In the genomic region with DNA sequence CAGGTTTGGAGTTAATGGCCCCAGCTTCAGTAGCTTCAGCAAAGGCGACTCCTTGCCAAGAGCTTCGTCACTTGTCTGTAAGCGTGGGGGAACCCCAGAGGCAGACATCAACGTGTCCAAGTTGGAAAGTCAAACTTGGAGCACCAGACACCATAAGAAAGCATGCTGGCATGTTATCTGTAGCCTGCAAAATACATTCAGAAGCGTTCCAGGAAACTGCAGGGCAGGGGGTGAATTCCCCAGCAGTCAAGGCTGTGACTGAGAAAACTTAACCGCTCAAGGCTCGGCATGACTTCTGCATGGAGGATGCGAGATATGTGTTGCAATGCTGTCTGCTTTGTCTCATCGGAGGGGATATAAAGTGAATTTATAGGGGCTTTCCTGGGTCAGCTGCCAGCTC, we compare ENCODE assay signal across 10 mouse cellular contexts.
DNase-seq lines count a peak whose midpoint lies in the region; ATAC-seq and TF ChIP-seq lines count a peak whose summit lies in the region.
"Had no signal": no experiment of that assay in that cellular context is flagged by ENCODE, and none has a peak within 500 bp of the region (broad histone marks: within the 10 kb centered on the region; RNA-seq: fewer than 3 reads in every experiment).

No protein-coding gene starts in this region.

- ATAC-seq in hindbrain, postnatal 0 days = no peak
- ATAC-seq in hindbrain, embryonic 11.5 days (ENCODE audit: low FRiP score) = no peak
- peak; percentile 61 for ATAC-seq in liver, embryonic 11.5 days (replicated peaks; ENCODE audit: low FRiP score)
- ATAC-seq in midbrain, embryonic 13.5 days = no peak

- TF ChIP-seq POLR2A in thymus, adult 2 months (IDR thresholded peaks at IDR 0.05; ENCODE audit: control insufficient read depth, extremely low read depth, insufficient read depth, low read length, poor library complexity) = no peak

- no peak overlapping the region for H3K9ac ChIP-seq in hindbrain, postnatal 0 days (replicated peaks; ENCODE audit: low read length)
- H3K9ac ChIP-seq in hindbrain, embryonic 11.5 days (ENCODE audit: low read depth, low read length) = no peak overlapping the region
- peak overlapping the region; percentile 42; the same call in 1 of the 2 replicates for H3K9ac ChIP-seq in liver, embryonic 11.5 days (ENCODE audit: low read depth, low read length)
- H3K9ac ChIP-seq in midbrain, embryonic 13.5 days (replicated peaks) = no peak overlapping the region
- H3K9ac ChIP-seq: hindbrain, embryonic 15.5 days had no signal

- no peak overlapping the region for H3K27ac ChIP-seq in hindbrain, postnatal 0 days
- H3K27ac ChIP-seq in hindbrain, embryonic 11.5 days (ENCODE audit: low read depth, low read length) = no peak overlapping the region
- peak overlapping the region; percentile 51 for H3K27ac ChIP-seq in liver, embryonic 11.5 days (ENCODE audit: low read depth, low read length)
- H3K27ac ChIP-seq in thymus, adult 2 months (ENCODE audit: control insufficient read depth, insufficient read depth, low read length) = no peak overlapping the region
- H3K27ac ChIP-seq in midbrain, embryonic 13.5 days = no peak overlapping the region
- H3K27ac ChIP-seq: hindbrain, embryonic 15.5 days; macrophage had no signal

- WGBS in hindbrain, postnatal 0 days = 30% methylated on average over 9 of the region's 9 CpGs
- WGBS in hindbrain, embryonic 11.5 days = 71% methylated on average over 9 of the region's 9 CpGs
- WGBS in liver, embryonic 11.5 days = 22% methylated on average over 9 of the region's 9 CpGs
- WGBS in thymus, adult 2 months = 77% methylated on average over 9 of the region's 9 CpGs
- WGBS in midbrain, embryonic 13.5 days = 72% methylated on average over 9 of the region's 9 CpGs

- TF ChIP-seq CTCF in hindbrain, postnatal 0 days (IDR thresholded peaks at IDR 0.05; ENCODE audit: low read depth) = no peak
- TF ChIP-seq CTCF in thymus, adult 2 months (IDR thresholded peaks at IDR 0.05; ENCODE audit: borderline replicate concordance, control insufficient read depth, extremely low read depth, insufficient read depth, low read length, poor library complexity) = no peak

- 0 out of 2 replicates have a peak overlapping the region, but pooled peaks have one; percentile 8 for H3K4me2 ChIP-seq in hindbrain, postnatal 0 days (ENCODE audit: low read depth, low read length)
- no peak overlapping the region for H3K4me2 ChIP-seq in hindbrain, embryonic 11.5 days (replicated peaks; ENCODE audit: low read depth, low read length)
- H3K4me2 ChIP-seq in liver, embryonic 11.5 days = peak overlapping the region; percentile 39
- H3K4me2 ChIP-seq in midbrain, embryonic 13.5 days (replicated peaks) = no peak overlapping the region
- H3K4me2 ChIP-seq: hindbrain, embryonic 15.5 days had no signal

- no peaks in the 10 kb centered on the region for H3K36me3 ChIP-seq in hindbrain, postnatal 0 days (ENCODE audit: insufficient read depth, low read length)
- no peaks in the 10 kb centered on the region for H3K36me3 ChIP-seq in hindbrain, embryonic 11.5 days (ENCODE audit: control insufficient read depth, insufficient read depth, low read length)
- no peaks in the 10 kb centered on the region for H3K36me3 ChIP-seq in liver, embryonic 11.5 days (ENCODE audit: control insufficient read depth, insufficient read depth, low read length)
- H3K36me3 ChIP-seq in thymus, adult 2 months (ENCODE audit: control insufficient read depth, insufficient read depth, low read length) = no peaks in the 10 kb centered on the region
- no peaks in the 10 kb centered on the region for H3K36me3 ChIP-seq in midbrain, embryonic 13.5 days
- H3K36me3 ChIP-seq: hindbrain, embryonic 15.5 days had no signal

- DNase-seq in hindbrain, postnatal 0 days (ENCODE audit: low spot score) = peak; percentile 41
- DNase-seq in hindbrain, embryonic 11.5 days (ENCODE audit: low spot score) = no peak
- peak; percentile 58 for DNase-seq in adrenal gland, postnatal 10 days
- DNase-seq in gastrocnemius, postnatal 25 days = peak; percentile 38
- no peak for DNase-seq in liver, embryonic 11.5 days (ENCODE audit: low spot score)
- DNase-seq in thymus, adult 2 months = no peak
- no peak for DNase-seq in right cerebral cortex, postnatal 10 days (ENCODE audit: low spot score in 2 of 2)

- H3K4me3 ChIP-seq in hindbrain, postnatal 0 days (ENCODE audit: low read length) = no peak overlapping the region
- H3K4me3 ChIP-seq in hindbrain, embryonic 11.5 days (ENCODE audit: low read depth, low read length) = no peak overlapping the region
- no peak overlapping the region for H3K4me3 ChIP-seq in liver, embryonic 11.5 days (ENCODE audit: low read depth, low read length)
- H3K4me3 ChIP-seq in thymus, adult 2 months (ENCODE audit: control insufficient read depth, insufficient read depth, low read length) = no peak overlapping the region
- H3K4me3 ChIP-seq in midbrain, embryonic 13.5 days (replicated peaks) = no peak overlapping the region
- H3K4me3 ChIP-seq: hindbrain, embryonic 15.5 days had no signal

- H3K9me3 ChIP-seq in hindbrain, postnatal 0 days (ENCODE audit: low read length) = no peaks in the 10 kb centered on the region
- no peaks in the 10 kb centered on the region for H3K9me3 ChIP-seq in hindbrain, embryonic 11.5 days (ENCODE audit: control insufficient read depth, low read length)
- H3K9me3 ChIP-seq in liver, embryonic 11.5 days (ENCODE audit: control insufficient read depth, low read length) = no peaks in the 10 kb centered on the region
- no peaks in the 10 kb centered on the region for H3K9me3 ChIP-seq in midbrain, embryonic 13.5 days
- H3K9me3 ChIP-seq: hindbrain, embryonic 15.5 days had no signal

- peaks cover 24% of the 10 kb centered on the region for H3K4me1 ChIP-seq in hindbrain, postnatal 0 days (ENCODE audit: insufficient read depth, low read length)
- H3K4me1 ChIP-seq in hindbrain, embryonic 11.5 days (replicated peaks; ENCODE audit: control insufficient read depth, insufficient read depth, low read length) = peaks cover 11% of the 10 kb centered on the region; the same call in 1 of the 2 replicates
- peaks cover 47% of the 10 kb centered on the region for H3K4me1 ChIP-seq in liver, embryonic 11.5 days (replicated peaks; ENCODE audit: control insufficient read depth, insufficient read depth, low read length)
- peaks cover 18% of the 10 kb centered on the region for H3K4me1 ChIP-seq in thymus, adult 2 months (replicated peaks; ENCODE audit: control insufficient read depth, insufficient read depth, low read length)
- H3K4me1 ChIP-seq in midbrain, embryonic 13.5 days (replicated peaks) = peaks cover 42% of the 10 kb centered on the region

- no peaks in the 10 kb centered on the region for H3K27me3 ChIP-seq in hindbrain, postnatal 0 days (ENCODE audit: insufficient read depth, low read length)
- no peaks in the 10 kb centered on the region for H3K27me3 ChIP-seq in hindbrain, embryonic 11.5 days (ENCODE audit: control insufficient read depth, insufficient read depth, low read length)
- no peaks in the 10 kb centered on the region for H3K27me3 ChIP-seq in liver, embryonic 11.5 days (replicated peaks; ENCODE audit: control insufficient read depth, insufficient read depth, low read length)
- H3K27me3 ChIP-seq in thymus, adult 2 months (ENCODE audit: control insufficient read depth, insufficient read depth, low read length) = no peaks in the 10 kb centered on the region
- H3K27me3 ChIP-seq in midbrain, embryonic 13.5 days = no peaks in the 10 kb centered on the region
- H3K27me3 ChIP-seq: hindbrain, embryonic 15.5 days had no signal

Comparison
In these comparisons a context has a peak if more than half of its experiments do, and no peak if none do; other contexts are left out.
1. DNase-seq: peak in hindbrain, postnatal 0 days (single experiment), adrenal gland, postnatal 10 days (single experiment) and gastrocnemius, postnatal 25 days (single experiment); none in hindbrain, embryonic 11.5 days (single experiment), liver, embryonic 11.5 days (single experiment), thymus, adult 2 months (single experiment) and right cerebral cortex, postnatal 10 days (0 of 2).
2. H3K4me2 ChIP-seq: peak in hindbrain, postnatal 0 days (single experiment) and liver, embryonic 11.5 days (single experiment); none in hindbrain, embryonic 11.5 days (single experiment) and midbrain, embryonic 13.5 days (single experiment).